Mouse (Mus musculus): ENCODE data around the gene Nsdhl. TPM values are rescaled to one million over a fixed set of nuclear protein-coding genes. Genes with fewer than 3 reads are reported as not detected.

The Nsdhl gene
- polyA plus RNA-seq, 1 experiment from 2014 or later: 40.5 TPM

- WGBS: 20% methylated on average over 13 of the region's 14 CpGs
- no peaks in the 10 kb centered on the region for H3K9me3 ChIP-seq (ENCODE audit: control insufficient read depth, low read length)
- H3K4me3 ChIP-seq (ENCODE audit: low read depth, low read length): peak overlapping the region; percentile 33
- peak overlapping the region; percentile 63 for H3K4me2 ChIP-seq (ENCODE audit: low read length)
- no peak overlapping the region for H3K27ac ChIP-seq (ENCODE audit: low read depth)
- peak overlapping the region; percentile 38 for H3K9ac ChIP-seq (ENCODE audit: low read length)
- ATAC-seq (replicated peaks; ENCODE audit: low FRiP score, low TSS enrichment, low read depth) (no peak; the same call in 1 of the 2 replicates), DNase-seq (ENCODE audit: low spot score) (no peak)
- H3K36me3 ChIP-seq (ENCODE audit: control insufficient read depth, insufficient read depth, low read length): no peaks in the 10 kb centered on the region
- no peaks in the 10 kb centered on the region for H3K4me1 ChIP-seq (replicated peaks; ENCODE audit: control insufficient read depth, insufficient read depth, low read length)
- 0 out of 2 replicates have a peak, but pooled peaks cover 5% of the 10 kb centered on the region for H3K27me3 ChIP-seq (replicated peaks; ENCODE audit: control insufficient read depth, insufficient read depth, low read length)
These were observed 69.2 kb downstream of the Nsdhl start for GRCm38 (mm10) chrX:72987520-72987905.

- H3K36me3 ChIP-seq (ENCODE audit: control insufficient read depth, insufficient read depth, low read length): no peaks in the 10 kb centered on the region
- 80% methylated on average over 3 of the region's 3 CpGs for WGBS
- H3K9me3 ChIP-seq (ENCODE audit: control insufficient read depth, low read length): no peaks in the 10 kb centered on the region
- ATAC-seq (replicated peaks; ENCODE audit: low FRiP score, low TSS enrichment, low read depth): no peak
- no peak overlapping the region for H3K4me2 ChIP-seq (ENCODE audit: low read length)
- H3K27ac ChIP-seq (ENCODE audit: low read depth): no peak overlapping the region
- H3K27me3 ChIP-seq (replicated peaks; ENCODE audit: control insufficient read depth, insufficient read depth, low read length): 0 out of 2 replicates have a peak, but pooled peaks cover 5% of the 10 kb centered on the region
- H3K4me3 ChIP-seq (ENCODE audit: low read depth, low read length): no peak overlapping the region
- no peaks in the 10 kb centered on the region for H3K4me1 ChIP-seq (replicated peaks; ENCODE audit: control insufficient read depth, insufficient read depth, low read length)
- no peak for DNase-seq (ENCODE audit: low spot score)
- no peak overlapping the region for H3K9ac ChIP-seq (ENCODE audit: low read length)
These were observed 70.1 kb downstream of the Nsdhl start for GRCm38 (mm10) chrX:72988431-72988830.

- Histone ChIP-seq H3K36me3 (ENCODE audit: control insufficient read depth, insufficient read depth, low read length) (no peaks in the 10 kb centered on the region), H3K9ac (ENCODE audit: low read length) (no peak overlapping the region), H3K9me3 (ENCODE audit: control insufficient read depth, low read length) (no peaks in the 10 kb centered on the region), H3K4me1 (replicated peaks; ENCODE audit: control insufficient read depth, insufficient read depth, low read length) (no peaks in the 10 kb centered on the region), H3K27ac (ENCODE audit: low read depth) (no peak overlapping the region), H3K27me3 (replicated peaks; ENCODE audit: control insufficient read depth, insufficient read depth, low read length) (0 out of 2 replicates have a peak, but pooled peaks cover 5% of the 10 kb centered on the region), H3K4me2 (ENCODE audit: low read length) (no peak overlapping the region), H3K4me3 (ENCODE audit: low read depth, low read length) (no peak overlapping the region)
- WGBS: 70% methylated on average over 3 of the region's 3 CpGs
- DNase-seq (ENCODE audit: low spot score): no peak
- no peak for ATAC-seq (replicated peaks; ENCODE audit: low FRiP score, low TSS enrichment, low read depth)
These were observed 72.2 kb downstream of the Nsdhl start for GRCm38 (mm10) chrX:72990581-72990980.

- DNase-seq (ENCODE audit: low spot score) (no peak), ATAC-seq (replicated peaks; ENCODE audit: low FRiP score, low TSS enrichment, low read depth) (no peak)
These were observed 74.0 kb downstream of the Nsdhl start for GRCm38 (mm10) chrX:72992291-72992919.

GRCm38 (mm10) chrX:72995542-72995941 lies 77.2 kb downstream of the Nsdhl start:
- Histone ChIP-seq H3K4me2 (ENCODE audit: low read length) (no peak overlapping the region), H3K36me3 (ENCODE audit: control insufficient read depth, insufficient read depth, low read length) (no peaks in the 10 kb centered on the region), H3K27ac (ENCODE audit: low read depth) (no peak overlapping the region), H3K9ac (ENCODE audit: low read length) (no peak overlapping the region), H3K9me3 (ENCODE audit: control insufficient read depth, low read length) (no peaks in the 10 kb centered on the region), H3K27me3 (replicated peaks; ENCODE audit: control insufficient read depth, insufficient read depth, low read length) (no peaks in the 10 kb centered on the region), H3K4me3 (ENCODE audit: low read depth, low read length) (no peak overlapping the region), H3K4me1 (replicated peaks; ENCODE audit: control insufficient read depth, insufficient read depth, low read length) (no peaks in the 10 kb centered on the region)
- 66% methylated on average over 3 of the region's 3 CpGs for WGBS
- no peak for ATAC-seq (replicated peaks; ENCODE audit: low FRiP score, low TSS enrichment, low read depth)
- DNase-seq (ENCODE audit: low spot score): no peak

More at GRCm38 (mm10) chrX:72992291-72992919, 74.0 kb downstream of the Nsdhl start:
- no peaks in the 10 kb centered on the region for H3K9me3 ChIP-seq (ENCODE audit: control insufficient read depth, low read length)
- H3K36me3 ChIP-seq (ENCODE audit: control insufficient read depth, insufficient read depth, low read length): no peaks in the 10 kb centered on the region
- H3K9ac ChIP-seq (ENCODE audit: low read length): no peak overlapping the region
- H3K4me1 ChIP-seq (replicated peaks; ENCODE audit: control insufficient read depth, insufficient read depth, low read length): no peaks in the 10 kb centered on the region
- no peaks in the 10 kb centered on the region for H3K27me3 ChIP-seq (replicated peaks; ENCODE audit: control insufficient read depth, insufficient read depth, low read length)
- H3K4me2 ChIP-seq (ENCODE audit: low read length): no peak overlapping the region
- H3K27ac ChIP-seq (ENCODE audit: low read depth): no peak overlapping the region
- 51% methylated on average over 5 of the region's 5 CpGs for WGBS
- H3K4me3 ChIP-seq (ENCODE audit: low read depth, low read length): no peak overlapping the region

GRCm38 (mm10) chrX:73003110-73003509 lies 84.8 kb downstream of the Nsdhl start:
- H3K4me1 ChIP-seq (replicated peaks; ENCODE audit: control insufficient read depth, insufficient read depth, low read length): no peaks in the 10 kb centered on the region
- 84% methylated on average over 5 of the region's 5 CpGs for WGBS
- H3K36me3 ChIP-seq (ENCODE audit: control insufficient read depth, insufficient read depth, low read length): no peaks in the 10 kb centered on the region
- H3K27me3 ChIP-seq (replicated peaks; ENCODE audit: control insufficient read depth, insufficient read depth, low read length): no peaks in the 10 kb centered on the region
- ATAC-seq (replicated peaks; ENCODE audit: low FRiP score, low TSS enrichment, low read depth): no peak
- no peak for DNase-seq (ENCODE audit: low spot score)
- no peak overlapping the region for H3K4me2 ChIP-seq (ENCODE audit: low read length)
- H3K27ac ChIP-seq (ENCODE audit: low read depth): no peak overlapping the region
- no peaks in the 10 kb centered on the region for H3K9me3 ChIP-seq (ENCODE audit: control insufficient read depth, low read length)
- no peak overlapping the region for H3K4me3 ChIP-seq (ENCODE audit: low read depth, low read length)
- no peak overlapping the region for H3K9ac ChIP-seq (ENCODE audit: low read length)

GRCm38 (mm10) chrX:73005678-73006077 lies 87.3 kb downstream of the Nsdhl start:
- WGBS: 67% methylated on average over 4 of the region's 4 CpGs
- no peak overlapping the region for H3K4me2 ChIP-seq (ENCODE audit: low read length)
- no peaks in the 10 kb centered on the region for H3K27me3 ChIP-seq (replicated peaks; ENCODE audit: control insufficient read depth, insufficient read depth, low read length)
- H3K4me3 ChIP-seq (ENCODE audit: low read depth, low read length): no peak overlapping the region
- no peaks in the 10 kb centered on the region for H3K9me3 ChIP-seq (ENCODE audit: control insufficient read depth, low read length)
- H3K27ac ChIP-seq (ENCODE audit: low read depth): no peak overlapping the region
- DNase-seq (ENCODE audit: low spot score) (no peak), ATAC-seq (replicated peaks; ENCODE audit: low FRiP score, low TSS enrichment, low read depth) (no peak)
- H3K9ac ChIP-seq (ENCODE audit: low read length): no peak overlapping the region
- no peaks in the 10 kb centered on the region for H3K36me3 ChIP-seq (ENCODE audit: control insufficient read depth, insufficient read depth, low read length)
- no peaks in the 10 kb centered on the region for H3K4me1 ChIP-seq (replicated peaks; ENCODE audit: control insufficient read depth, insufficient read depth, low read length)

GRCm38 (mm10) chrX:73007597-73008479 lies 89.5 kb downstream of the Nsdhl start:
- Histone ChIP-seq H3K36me3 (ENCODE audit: control insufficient read depth, insufficient read depth, low read length) (no peaks in the 10 kb centered on the region), H3K27ac (ENCODE audit: low read depth) (no peak overlapping the region), H3K4me1 (replicated peaks; ENCODE audit: control insufficient read depth, insufficient read depth, low read length) (no peaks in the 10 kb centered on the region), H3K4me3 (ENCODE audit: low read depth, low read length) (peak overlapping the region; percentile 34), H3K9ac (ENCODE audit: low read length) (0 out of 2 replicates have a peak overlapping the region, but pooled peaks have one; percentile 27), H3K9me3 (ENCODE audit: control insufficient read depth, low read length) (no peaks in the 10 kb centered on the region), H3K27me3 (replicated peaks; ENCODE audit: control insufficient read depth, insufficient read depth, low read length) (no peaks in the 10 kb centered on the region), H3K4me2 (ENCODE audit: low read length) (peak overlapping the region; percentile 52)
- 16% methylated on average over 24 of the region's 27 CpGs for WGBS
- DNase-seq (ENCODE audit: low spot score) (peak; percentile 94), ATAC-seq (replicated peaks; ENCODE audit: low FRiP score, low TSS enrichment, low read depth) (peak; percentile 100)

Measured in intestine, embryonic 14.5 days (tissue).